ENCODE assay signal across 9 mouse cellular contexts in the genomic region with DNA sequence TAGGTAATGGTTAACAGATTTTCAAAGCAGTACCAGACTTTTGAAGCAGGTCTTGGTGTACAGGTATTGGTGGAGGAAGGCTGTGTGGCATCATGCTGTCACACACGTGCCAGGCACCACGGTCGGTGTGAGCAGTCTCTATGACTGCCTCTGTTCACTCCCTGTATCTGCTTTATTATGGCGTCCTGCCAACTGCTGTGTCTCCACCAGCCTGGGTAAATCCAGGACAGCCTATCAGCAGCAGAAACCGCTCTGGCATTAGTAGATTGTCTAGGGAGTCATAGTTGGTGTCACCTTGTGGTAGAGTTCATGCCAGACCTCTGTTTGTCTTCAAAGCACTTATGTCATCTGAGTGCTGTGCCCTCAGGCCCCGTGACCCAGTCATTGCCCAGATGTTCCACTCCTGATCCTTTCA. TPM values are rescaled to one million over a fixed set of nuclear protein-coding genes. Genes with fewer than 3 reads are reported as not detected.
DNase-seq lines count a peak whose midpoint lies in the region; ATAC-seq and TF ChIP-seq lines count a peak whose summit lies in the region.
"Had no signal": no experiment of that assay in that cellular context is flagged by ENCODE, and none has a peak within 500 bp of the region (broad histone marks: within the 10 kb centered on the region; RNA-seq: fewer than 3 reads in every experiment).

No protein-coding gene starts in this region.

- no peak overlapping the region for H3K4me3 ChIP-seq in intestine, postnatal 0 days (ENCODE audit: low read depth, low read length)
- H3K4me3 ChIP-seq in liver, embryonic 15.5 days (replicated peaks), result no peak overlapping the region
- H3K4me3 ChIP-seq: lung, embryonic 15.5 days had no signal

- 0 out of 2 replicates have a peak, but pooled peaks cover 7% of the 10 kb centered on the region for H3K4me1 ChIP-seq in intestine, postnatal 0 days (replicated peaks; ENCODE audit: control insufficient read depth, insufficient read depth, low read length)
- H3K4me1 ChIP-seq in liver, embryonic 15.5 days (replicated peaks), result peaks cover 22% of the 10 kb centered on the region

- intact Hi-C loops in heart, postnatal 25 days (cut with DNase I), result loop anchor here (1.0 kb wide), 1 partner anchor 39 kb away; no protein-coding TSS in a partner anchor

- no peak overlapping the region for H3K9ac ChIP-seq in intestine, postnatal 0 days (ENCODE audit: low read depth, low read length)
- H3K9ac ChIP-seq in liver, embryonic 15.5 days, result no peak overlapping the region
- H3K9ac ChIP-seq: lung, embryonic 15.5 days had no signal

- peak; percentile 98 for DNase-seq in heart, adult 11 months
- DNase-seq in heart, postnatal 25 days (ENCODE audit: low spot score), result no peak
- peak; percentile 47 for DNase-seq in brain, adult 2 months (ENCODE audit: low read depth, low spot score)
- DNase-seq in urinary bladder, postnatal 25 days (ENCODE audit: low spot score), result no peak
- DNase-seq in spleen, adult 18-20 months, result no peak

- H3K36me3 ChIP-seq in intestine, postnatal 0 days (ENCODE audit: control insufficient read depth, insufficient read depth), result no peaks in the 10 kb centered on the region
- H3K36me3 ChIP-seq in liver, embryonic 15.5 days (replicated peaks), result no peaks in the 10 kb centered on the region
- H3K36me3 ChIP-seq: lung, embryonic 15.5 days had no signal

- peak; percentile 39; the same call in 1 of the 2 replicates for ATAC-seq in intestine, postnatal 0 days
- ATAC-seq in liver, embryonic 15.5 days (ENCODE audit: insufficient read depth), result peak; percentile 72
- ATAC-seq in monocyte, adult 5-6 weeks (replicated peaks; ENCODE audit: insufficient number of reproducible peaks, low FRiP score, low TSS enrichment, poor library complexity, severe bottlenecking), result no peak

- TF ChIP-seq CTCF in intestine, postnatal 0 days (IDR thresholded peaks at IDR 0.05; ENCODE audit: low read depth), result no peak

- WGBS in intestine, postnatal 0 days, result 40% methylated on average over 6 of the region's 6 CpGs
- WGBS in liver, embryonic 15.5 days (ENCODE audit: insufficient replicate concordance), result 50% methylated on average over 6 of the region's 6 CpGs

- H3K9me3 ChIP-seq in intestine, postnatal 0 days (ENCODE audit: control insufficient read depth), result no peaks in the 10 kb centered on the region
- H3K9me3 ChIP-seq in liver, embryonic 15.5 days (replicated peaks), result no peaks in the 10 kb centered on the region
- H3K9me3 ChIP-seq: lung, embryonic 15.5 days had no signal

- H3K27ac ChIP-seq in intestine, postnatal 0 days (ENCODE audit: low read depth, low read length), result no peak overlapping the region
- H3K27ac ChIP-seq in liver, embryonic 15.5 days (replicated peaks), result 0 out of 2 replicates have a peak overlapping the region, but pooled peaks have one; percentile 10
- H3K27ac ChIP-seq: lung, embryonic 15.5 days had no signal

- no peaks in the 10 kb centered on the region for H3K27me3 ChIP-seq in intestine, postnatal 0 days (replicated peaks; ENCODE audit: control insufficient read depth, insufficient read depth, low read length)
- no peaks in the 10 kb centered on the region for H3K27me3 ChIP-seq in liver, embryonic 15.5 days
- H3K27me3 ChIP-seq: lung, embryonic 15.5 days had no signal

- H3K4me2 ChIP-seq in intestine, postnatal 0 days (replicated peaks; ENCODE audit: low read depth), result no peak overlapping the region
- no peak overlapping the region for H3K4me2 ChIP-seq in liver, embryonic 15.5 days
- H3K4me2 ChIP-seq: lung, embryonic 15.5 days had no signal

RNA-seq across cellular contexts. Expression of a gene that starts 34.2 kb away (rescaled TPM):
- total RNA-seq in heart, postnatal 25 days (2021), result 10 to 100 TPM; 53.4 to 58.8 TPM
- polyA plus RNA-seq in intestine, postnatal 0 days (2015; fragmentation: Nextera tagmentation; extraction: Ambion mirVana), result 24.1 and 28.7 TPM in 2 replicates
- 14.0 and 14.2 TPM in 2 replicates for polyA plus RNA-seq in liver, embryonic 15.5 days (2015; fragmentation: Nextera tagmentation; extraction: Ambion mirVana)
- total RNA-seq in monocyte, adult 5-6 weeks (2017), result 18.1 to 62.4 TPM (median 30.9 TPM) in 3 replicates

RNA-seq across cellular contexts. Expression of a gene that starts 53.4 kb away (rescaled TPM):
- not detected for total RNA-seq in heart, postnatal 25 days (2021)
- 8.6 and 11.2 TPM in 2 replicates for polyA plus RNA-seq in intestine, postnatal 0 days (2015; fragmentation: Nextera tagmentation; extraction: Ambion mirVana)
- polyA plus RNA-seq in liver, embryonic 15.5 days (2015; fragmentation: Nextera tagmentation; extraction: Ambion mirVana), result 0.14 TPM in 1 of 2 replicates, not detected in the other
- not detected in 3 replicates for total RNA-seq in monocyte, adult 5-6 weeks (2017)

RNA-seq across cellular contexts. Expression of a gene that starts 59.9 kb away (rescaled TPM):
- total RNA-seq in heart, postnatal 25 days (2021), result 1 to 10 TPM; 1.7 to 2.2 TPM
- 260 and 264 TPM in 2 replicates for polyA plus RNA-seq in intestine, postnatal 0 days (2015; fragmentation: Nextera tagmentation; extraction: Ambion mirVana)
- polyA plus RNA-seq in liver, embryonic 15.5 days (2015; fragmentation: Nextera tagmentation; extraction: Ambion mirVana), result 1.5 and 2.0 TPM in 2 replicates
- total RNA-seq in monocyte, adult 5-6 weeks (2017), result 0.53 to 2.0 TPM (median 0.78 TPM) in 3 replicates

Comparison
In these comparisons a context has a peak if more than half of its experiments do, and no peak if none do; other contexts are left out.
1. DNase-seq: peak in heart, adult 11 months (single experiment) and brain, adult 2 months (single experiment); none in heart, postnatal 25 days (single experiment), urinary bladder, postnatal 25 days (single experiment) and spleen, adult 18-20 months (0 of 2).